Mouse (Mus musculus): ENCODE results near the gene Gm45837.

- no peak for TF ChIP-seq POLR2A (IDR thresholded peaks at IDR 0.05; ENCODE audit: control insufficient read depth, low read depth, low read length)
- no peak for TF ChIP-seq CTCF (IDR thresholded peaks at IDR 0.05; ENCODE audit: control insufficient read depth, insufficient read depth, insufficient replicate concordance, low read depth, low read length)
Measured at GRCm38 (mm10) chr7:101477200-101477599, 66.5 kb downstream of the Gm45837 start.

Data from testis, adult 2 months (tissue).